Mouse (Mus musculus) embryonic facial prominence, embryonic 15.5 days (tissue): Measurements from ENCODE around the gene Lrrc8c. TPM values are rescaled to one million over a fixed set of nuclear protein-coding genes. Genes with fewer than 3 reads are reported as not detected.
A peak's percentile ranks its signal among the peaks of the same experiment; 100 is the strongest.

Source experiments
- ATAC-seq: fragments of 200-750 bp; cut with Nextera tagmentation; 2 replicates; pipeline ENCODE4 v1.8.0; 2017; ENCODE audit warnings: low read depth, moderate TSS enrichment; ENCODE audit not compliant: insufficient number of reproducible peaks, low FRiP score, low TSS enrichment
- H3K27ac ChIP-seq: fragments of 300-500 bp; sonication (generic); replicated peaks from 2 replicates; pipeline ENCODE4 v1.5.1; 2015; ENCODE audit warnings: mild to moderate bottlenecking, inconsistent platforms
- H3K27me3 ChIP-seq: fragments of 300-500 bp; sonication (generic); 2 replicates; pipeline ENCODE4 v1.6.1; 2015; ENCODE audit warnings: inconsistent platforms
- H3K36me3 ChIP-seq: fragments of 300-500 bp; sonication (generic); 2 replicates; pipeline ENCODE4 v1.6.1; 2015; ENCODE audit warnings: mild to moderate bottlenecking, inconsistent platforms
- H3K4me1 ChIP-seq: fragments of 300-500 bp; sonication (generic); 2 replicates; pipeline ENCODE4 v1.6.1; 2015; ENCODE audit warnings: inconsistent platforms
- H3K4me2 ChIP-seq: fragments of 300-500 bp; sonication (generic); replicated peaks from 2 replicates; pipeline ENCODE4 v1.6.1; 2015; ENCODE audit warnings: mild to moderate bottlenecking, inconsistent platforms
- H3K4me3 ChIP-seq: fragments of 300-500 bp; sonication (generic); replicated peaks from 2 replicates; pipeline ENCODE4 v1.5.1; 2015; ENCODE audit warnings: mild to moderate bottlenecking, inconsistent platforms
- H3K9ac ChIP-seq: fragments of 300-500 bp; sonication (generic); 2 replicates; pipeline ENCODE4 v1.6.1; 2015; ENCODE audit warnings: inconsistent platforms
- H3K9me3 ChIP-seq: fragments of 300-500 bp; sonication (generic); replicated peaks from 2 replicates; pipeline ENCODE4 v1.6.1; 2016; ENCODE audit warnings: inconsistent platforms
- WGBS: fragments of 180-500 bp; shearing (Covaris S2); methylation state at CpG from one replicate; pipeline ENCODE4 v1.1.7; 2015; 5-methylcytosine and 5-hydroxymethylcytosine counted together
- polyA plus RNA-seq: library from polyadenylated mRNA; unstranded; fragments of >200 nt; fragmentation: Nextera tagmentation; extraction: Ambion mirVana; gene quantifications from 2 replicates; pipeline ENCODE4 v1.2.1, GENCODE M21; 2015

Gene Lrrc8c
- polyA plus RNA-seq, 1 experiment from 2014 or later = 15.5 TPM

DNA sequence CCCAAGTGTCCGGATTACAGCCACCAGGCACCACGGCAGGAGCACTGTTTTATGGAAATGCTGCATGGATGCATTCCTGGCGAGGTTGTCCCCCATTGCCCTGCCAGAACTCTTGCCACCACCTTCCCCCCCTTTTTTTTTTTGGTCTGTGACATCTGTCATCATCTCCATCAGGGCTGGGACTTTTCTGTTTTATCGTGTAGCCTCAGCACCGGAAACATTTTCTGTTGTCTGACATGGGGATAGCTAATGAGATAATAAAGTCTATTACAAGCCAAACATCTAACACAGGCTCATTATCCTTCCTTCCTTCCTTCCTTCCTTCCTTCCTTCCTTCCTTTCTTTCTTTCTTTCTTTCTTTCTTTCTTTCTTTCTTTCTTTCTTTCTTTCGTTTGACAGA is 119.7 kb downstream of the Lrrc8c start:
- H3K27me3 ChIP-seq = no peaks in the 10 kb centered on the region
- 88% methylated on average over 6 of the region's 6 CpGs for WGBS
- ATAC-seq = no peak

DNA sequence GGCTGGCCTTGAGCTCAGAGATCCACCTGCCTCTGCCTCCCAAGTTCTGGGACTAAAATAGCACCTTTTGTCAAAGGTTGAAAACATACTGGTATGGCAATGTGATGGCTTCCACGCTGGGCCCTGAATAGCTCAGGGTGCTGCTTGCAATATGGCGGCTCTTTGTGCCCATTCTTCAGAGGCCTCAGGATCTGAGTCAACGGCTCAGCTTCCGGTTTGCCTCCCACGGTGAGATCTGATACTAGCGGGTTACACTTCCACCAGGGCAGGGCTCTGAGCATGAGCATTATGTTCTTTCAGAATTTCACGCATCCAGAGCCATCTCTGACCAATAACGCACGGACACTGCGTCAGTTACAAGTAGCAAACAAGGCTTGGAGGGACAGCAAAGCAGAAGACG is 120.2 kb downstream of the Lrrc8c start:
- Histone ChIP-seq H3K27me3 (no peaks in the 10 kb centered on the region), H3K9ac (no peak overlapping the region), H3K4me2 (no peak overlapping the region), H3K9me3 (no peaks in the 10 kb centered on the region), H3K4me1 (no peaks in the 10 kb centered on the region), H3K36me3 (no peaks in the 10 kb centered on the region), H3K27ac (no peak overlapping the region), H3K4me3 (no peak overlapping the region)
- WGBS = 91% methylated on average over 11 of the region's 11 CpGs
- no peak for ATAC-seq

More for the DNA sequence above, 119.7 kb downstream of the Lrrc8c start:
- no peaks in the 10 kb centered on the region for H3K36me3 ChIP-seq
- no peaks in the 10 kb centered on the region for H3K4me1 ChIP-seq
- H3K4me2 ChIP-seq = no peak overlapping the region
- H3K4me3 ChIP-seq = no peak overlapping the region
- H3K27ac ChIP-seq = no peak overlapping the region
- no peaks in the 10 kb centered on the region for H3K9me3 ChIP-seq
- H3K9ac ChIP-seq = no peak overlapping the region

DNA sequence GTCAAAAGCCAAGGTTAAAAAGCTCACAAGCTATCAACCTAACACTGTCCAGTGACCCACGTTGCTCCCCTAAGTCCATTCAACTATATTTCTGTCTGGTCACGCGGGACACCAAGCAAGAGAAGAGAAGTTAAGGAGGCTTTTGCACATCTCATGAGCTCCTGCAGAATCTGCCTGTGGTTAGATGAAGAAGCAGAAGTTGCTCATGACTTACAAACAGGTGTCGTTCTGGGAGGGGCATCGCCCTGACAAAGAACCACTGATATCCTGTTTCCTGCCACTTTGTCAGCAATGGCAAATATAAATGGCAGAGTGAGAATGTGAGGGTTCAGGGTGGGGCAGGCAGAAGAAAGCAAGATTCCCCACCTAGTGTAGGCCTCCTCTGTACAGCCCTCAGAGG is 123.3 kb downstream of the Lrrc8c start:
- H3K27me3 ChIP-seq = no peaks in the 10 kb centered on the region
- no peaks in the 10 kb centered on the region for H3K9me3 ChIP-seq
- H3K4me1 ChIP-seq = no peaks in the 10 kb centered on the region
- no peaks in the 10 kb centered on the region for H3K36me3 ChIP-seq
- 84% methylated on average over 5 of the region's 5 CpGs for WGBS
- ATAC-seq = no peak
- no peak overlapping the region for H3K27ac ChIP-seq
- no peak overlapping the region for H3K9ac ChIP-seq
- no peak overlapping the region for H3K4me3 ChIP-seq
- H3K4me2 ChIP-seq = no peak overlapping the region

DNA sequence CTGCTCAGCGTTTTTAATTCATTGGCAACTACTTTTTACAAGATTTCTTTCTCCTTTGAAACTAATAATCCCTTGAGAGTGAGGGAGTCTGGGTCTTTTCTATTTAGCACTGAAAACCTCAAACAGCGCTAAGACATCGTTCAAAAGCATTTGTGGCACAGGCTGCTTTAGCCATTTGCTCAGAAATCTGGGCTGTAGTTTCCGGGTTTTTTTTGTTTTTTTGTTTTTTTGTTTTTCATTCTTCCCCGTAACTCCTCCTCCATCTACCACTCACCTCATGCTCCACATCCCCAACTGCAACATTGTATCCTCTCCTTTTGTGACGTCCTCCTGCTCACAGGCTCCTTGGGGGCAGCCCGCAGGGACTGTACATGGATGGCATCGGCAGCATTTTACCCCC is 124.1 kb downstream of the Lrrc8c start:
- Histone ChIP-seq H3K4me1 (0 out of 2 replicates have a peak, but pooled peaks cover under 1% of the 10 kb centered on the region), H3K9ac (no peak overlapping the region), H3K36me3 (no peaks in the 10 kb centered on the region), H3K27ac (no peak overlapping the region), H3K9me3 (no peaks in the 10 kb centered on the region), H3K27me3 (no peaks in the 10 kb centered on the region), H3K4me2 (no peak overlapping the region), H3K4me3 (no peak overlapping the region)
- 71% methylated on average over 8 of the region's 8 CpGs for whole genome bisulfite sequencing
- no peak for ATAC-seq

DNA sequence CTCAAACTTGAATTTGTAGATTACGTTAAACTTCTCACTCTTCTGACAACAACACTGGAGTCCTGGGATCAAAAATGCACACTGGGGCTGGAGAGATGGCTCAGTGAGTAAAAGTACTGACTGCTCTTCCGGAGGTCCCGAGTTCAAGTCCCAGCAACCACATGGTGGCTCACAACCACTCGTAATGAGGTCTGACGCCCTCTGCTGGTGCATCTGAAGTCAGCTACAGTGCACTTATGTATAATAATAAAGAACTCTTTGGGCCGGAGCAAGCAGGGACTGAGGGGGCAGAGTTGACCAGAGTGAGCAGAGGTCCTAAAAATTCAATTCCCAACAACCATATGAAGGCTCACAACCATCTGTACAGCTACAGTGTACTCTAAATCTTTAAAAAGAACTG is 125.0 kb downstream of the Lrrc8c start:
- no peak overlapping the region for H3K4me2 ChIP-seq
- H3K27ac ChIP-seq = no peak overlapping the region
- H3K9ac ChIP-seq = no peak overlapping the region
- H3K9me3 ChIP-seq = no peaks in the 10 kb centered on the region
- H3K27me3 ChIP-seq = no peaks in the 10 kb centered on the region
- peaks cover 10% of the 10 kb centered on the region for H3K4me1 ChIP-seq
- 87% methylated on average over 6 of the region's 6 CpGs for WGBS
- H3K4me3 ChIP-seq = no peak overlapping the region
- no peaks in the 10 kb centered on the region for H3K36me3 ChIP-seq
- no peak for ATAC-seq

DNA sequence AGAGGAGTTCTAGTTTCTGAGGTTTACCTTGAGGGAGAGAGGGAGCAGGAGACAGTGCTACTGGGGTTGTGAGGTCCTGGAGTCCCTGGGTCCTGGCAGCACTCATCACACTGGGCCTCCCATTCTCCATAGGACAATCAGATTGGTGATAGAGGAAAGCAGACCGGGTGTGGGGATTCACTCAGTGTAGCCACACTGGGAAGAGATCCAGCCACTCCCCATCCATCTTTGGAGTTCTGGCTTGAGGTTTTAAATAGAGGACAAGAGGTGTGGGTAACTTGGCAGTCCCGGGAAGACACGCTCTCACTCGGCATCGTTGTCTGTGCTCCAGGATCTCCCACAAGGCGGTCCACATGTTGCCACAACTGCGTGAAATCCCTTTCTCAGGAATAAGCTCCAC is 127.9 kb downstream of the Lrrc8c start:
- Histone ChIP-seq H3K27ac (no peak overlapping the region), H3K9me3 (no peaks in the 10 kb centered on the region), H3K4me1 (peaks cover 10% of the 10 kb centered on the region), H3K27me3 (no peaks in the 10 kb centered on the region), H3K9ac (no peak overlapping the region), H3K4me3 (no peak overlapping the region), H3K4me2 (no peak overlapping the region), H3K36me3 (no peaks in the 10 kb centered on the region)
- WGBS = 84% methylated on average over 7 of the region's 7 CpGs
- no peak for ATAC-seq

DNA sequence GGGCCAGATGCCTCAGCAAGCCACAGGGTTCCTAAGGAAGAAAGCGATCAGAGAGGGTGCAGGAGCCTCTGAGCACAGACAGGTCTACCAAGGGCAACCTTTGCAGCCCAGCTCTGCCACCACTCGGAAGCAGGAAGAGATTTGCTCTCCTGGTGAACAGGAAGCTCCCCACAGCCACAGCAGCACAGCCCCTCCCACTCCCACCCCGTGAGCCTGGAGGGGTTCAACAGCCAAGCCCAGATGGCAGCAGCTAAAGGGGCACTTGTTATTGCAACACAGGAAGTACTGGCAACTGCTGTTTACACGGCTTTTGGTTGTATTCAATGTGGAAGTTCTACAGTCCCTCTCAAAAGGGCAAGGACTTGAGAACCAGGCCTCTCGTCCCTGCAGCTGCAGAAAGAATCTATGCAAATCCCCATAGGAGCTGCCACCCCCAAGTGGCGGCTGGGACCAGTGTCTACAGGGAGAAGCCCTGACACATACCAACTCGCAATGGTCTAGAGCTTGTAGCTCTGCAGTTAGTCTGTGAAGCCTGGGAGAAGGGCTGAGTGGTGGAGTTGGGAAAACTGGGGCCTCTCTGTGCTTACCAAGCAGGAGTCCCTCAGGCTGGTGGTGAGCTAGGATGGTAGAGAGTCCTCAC is 129.6 kb downstream of the Lrrc8c start:
- WGBS = 32% methylated on average over 7 of the region's 7 CpGs
- peaks cover 10% of the 10 kb centered on the region for H3K4me1 ChIP-seq
- H3K27me3 ChIP-seq = no peaks in the 10 kb centered on the region
- no peaks in the 10 kb centered on the region for H3K36me3 ChIP-seq
- H3K4me3 ChIP-seq = no peak overlapping the region
- H3K27ac ChIP-seq = peak overlapping the region; percentile 22
- H3K4me2 ChIP-seq = no peak overlapping the region
- H3K9ac ChIP-seq = no peak overlapping the region
- ATAC-seq = no peak; the same call in 1 of the 2 replicates
- H3K9me3 ChIP-seq = no peaks in the 10 kb centered on the region

DNA sequence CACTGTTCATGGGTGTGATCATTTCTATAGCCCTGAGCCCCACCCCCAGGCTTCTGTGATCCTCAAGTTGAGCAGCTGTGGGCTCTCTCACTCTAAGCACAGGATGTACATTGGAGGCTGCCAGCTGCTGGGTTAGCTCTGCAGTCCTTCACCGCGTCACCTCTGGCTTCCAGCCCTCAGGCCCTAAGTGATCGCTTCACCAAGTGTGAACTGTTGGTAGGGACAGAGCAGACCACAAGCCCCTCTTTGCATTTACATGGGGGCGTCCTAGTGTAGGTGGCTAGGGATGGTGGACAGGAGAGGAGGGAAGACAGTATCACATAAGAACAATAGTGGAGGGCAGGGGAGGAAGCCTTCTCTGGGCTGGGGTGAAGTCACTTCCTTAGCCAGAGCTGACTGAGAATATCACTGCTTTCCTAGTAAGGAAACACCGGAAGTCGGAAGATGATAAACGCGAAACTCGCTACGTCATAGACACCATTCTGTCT is 130.4 kb downstream of the Lrrc8c start:
- no peaks in the 10 kb centered on the region for H3K9me3 ChIP-seq
- H3K4me1 ChIP-seq = peaks cover 13% of the 10 kb centered on the region
- H3K36me3 ChIP-seq = no peaks in the 10 kb centered on the region
- 83% methylated on average over 10 of the region's 10 CpGs for WGBS
- no peak overlapping the region for H3K9ac ChIP-seq
- peak; percentile 46; the same call in 1 of the 2 replicates for ATAC-seq
- H3K4me3 ChIP-seq = no peak overlapping the region
- 0 out of 2 replicates have a peak overlapping the region, but pooled peaks have one; percentile 28 for H3K27ac ChIP-seq
- no peak overlapping the region for H3K4me2 ChIP-seq
- no peaks in the 10 kb centered on the region for H3K27me3 ChIP-seq

DNA sequence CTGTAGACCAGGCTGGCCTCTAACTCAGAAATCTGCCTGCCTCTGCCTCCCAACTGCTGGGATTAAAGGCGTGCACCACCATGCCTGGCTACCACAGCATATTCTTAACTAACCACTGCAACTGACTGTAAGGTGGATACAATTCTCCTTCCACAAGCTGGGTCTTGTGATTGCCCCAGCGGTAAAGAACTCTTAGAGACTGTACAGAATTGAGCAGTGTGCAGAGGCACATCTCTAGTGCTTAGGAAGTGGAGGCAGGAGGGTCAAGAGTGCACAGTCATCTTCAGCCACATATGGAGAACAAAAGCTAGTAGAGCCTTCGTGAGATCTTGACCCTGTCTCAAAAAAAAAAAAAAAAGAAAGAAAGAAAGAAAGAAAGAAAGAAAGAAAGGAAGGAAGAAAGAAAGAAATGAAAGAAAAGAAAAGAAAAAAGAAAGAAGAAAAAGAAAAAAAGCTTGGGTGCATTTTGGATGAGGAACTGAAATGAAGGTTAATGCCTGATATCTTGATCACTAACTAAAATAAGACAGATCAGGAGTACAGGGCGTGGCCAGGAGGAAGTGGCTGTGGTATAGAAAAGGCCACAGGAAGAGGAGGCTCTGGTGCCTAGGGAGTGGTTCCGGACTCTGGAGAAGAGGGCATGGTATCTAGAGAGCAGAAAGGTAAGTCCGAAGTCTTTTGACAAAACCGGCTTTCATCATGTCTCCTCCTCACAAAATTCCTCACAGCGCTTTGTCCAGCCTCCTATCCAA is 131.7 kb downstream of the Lrrc8c start:
- Histone ChIP-seq H3K27me3 (no peaks in the 10 kb centered on the region), H3K9ac (no peak overlapping the region), H3K4me1 (peaks cover 15% of the 10 kb centered on the region), H3K9me3 (no peaks in the 10 kb centered on the region), H3K4me2 (no peak overlapping the region), H3K4me3 (no peak overlapping the region), H3K27ac (no peak overlapping the region), H3K36me3 (no peaks in the 10 kb centered on the region)
- no peak for ATAC-seq
- 85% methylated on average over 8 of the region's 8 CpGs for WGBS

DNA sequence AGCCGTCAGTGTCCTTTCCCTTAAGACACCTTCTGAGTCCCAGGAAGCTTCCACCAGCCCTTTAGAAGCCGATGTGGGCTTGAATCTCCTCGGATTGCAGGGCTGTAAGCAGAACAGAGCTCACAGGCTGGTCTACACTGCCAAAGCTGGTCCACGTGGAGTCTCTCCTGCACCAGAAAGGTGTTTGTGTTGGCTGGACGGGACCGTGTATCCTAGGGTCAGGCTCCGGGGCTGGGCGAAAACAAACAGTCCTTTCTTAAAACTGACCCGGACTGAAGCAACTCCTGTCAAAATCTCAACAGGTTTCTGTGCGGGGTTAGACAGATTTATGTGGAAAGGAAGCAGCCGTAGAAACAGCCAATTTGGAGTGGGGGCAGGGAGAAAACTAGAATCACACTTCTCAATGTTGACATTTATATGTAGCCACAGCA is 132.4 kb downstream of the Lrrc8c start:
- Histone ChIP-seq H3K4me1 (peaks cover 15% of the 10 kb centered on the region), H3K9me3 (no peaks in the 10 kb centered on the region), H3K27me3 (no peaks in the 10 kb centered on the region), H3K36me3 (no peaks in the 10 kb centered on the region), H3K4me2 (no peak overlapping the region), H3K9ac (no peak overlapping the region), H3K27ac (no peak overlapping the region), H3K4me3 (no peak overlapping the region)
- WGBS = 50% methylated on average over 11 of the region's 11 CpGs
- ATAC-seq = no peak

DNA sequence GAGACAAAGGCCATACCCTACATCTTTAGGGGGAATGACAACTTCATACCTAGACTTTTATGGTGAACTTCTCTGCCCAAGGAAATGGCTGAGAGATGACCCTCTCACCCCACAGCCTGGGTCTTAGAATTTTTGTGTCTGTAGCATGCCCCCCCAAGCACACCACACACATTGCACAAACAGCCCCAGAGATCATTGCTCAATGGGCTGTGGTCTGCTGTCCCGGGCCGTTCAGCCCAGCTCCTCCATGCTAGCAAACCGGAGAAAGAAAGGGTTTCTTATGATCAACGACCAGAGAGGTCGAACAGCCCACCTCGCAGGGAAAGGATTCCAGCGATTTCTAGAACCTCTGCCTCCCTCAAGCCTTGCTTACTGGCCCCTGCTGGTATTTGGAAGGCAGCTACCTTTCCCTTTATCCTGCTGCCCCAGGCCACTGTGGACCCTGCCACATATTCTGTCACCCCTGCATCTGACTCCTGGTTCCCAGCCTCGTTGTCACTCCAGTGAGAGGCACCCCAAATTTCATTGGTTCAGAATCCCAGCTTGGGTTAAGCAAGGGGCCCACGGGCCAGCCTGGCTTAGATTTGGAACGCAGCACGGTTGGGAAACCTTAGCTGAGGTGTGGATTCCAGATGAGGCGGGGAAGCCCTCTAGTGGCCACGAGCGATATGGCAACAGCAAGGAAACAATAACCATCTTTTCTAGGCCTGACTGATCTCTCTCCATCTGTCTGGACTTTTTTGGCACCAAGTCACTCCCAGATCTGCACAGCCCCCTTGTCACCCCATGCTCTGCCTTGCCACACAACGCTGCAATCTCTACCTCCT is 135.3 kb downstream of the Lrrc8c start:
- 21% methylated on average over 15 of the region's 15 CpGs for WGBS
- no peaks in the 10 kb centered on the region for H3K9me3 ChIP-seq
- no peak overlapping the region for H3K27ac ChIP-seq
- ATAC-seq = no peak
- H3K9ac ChIP-seq = 0 out of 2 replicates have a peak overlapping the region, but pooled peaks have one; percentile 10
- no peaks in the 10 kb centered on the region for H3K36me3 ChIP-seq
- 0 out of 2 replicates have a peak overlapping the region, but pooled peaks have one; percentile 21 for H3K4me2 ChIP-seq
- H3K4me3 ChIP-seq = no peak overlapping the region
- peaks cover 4% of the 10 kb centered on the region; the same call in 1 of the 2 replicates for H3K4me1 ChIP-seq
- H3K27me3 ChIP-seq = no peaks in the 10 kb centered on the region
